Mouse (Mus musculus): Measurements from ENCODE around the gene Sec24a.
"Not testable (repeated sequence)": the region's sequence is repeated elsewhere in the genome, so short reads cannot be mapped to it uniquely, and the experiment has no call there.

Gene Sec24a

GRCm38 (mm10) chr11:51759941-51760657, 3.3 kb downstream of the Sec24a start:
- DNase-seq (ENCODE audit: low spot score in 2 of 2), result no peak

DNA sequence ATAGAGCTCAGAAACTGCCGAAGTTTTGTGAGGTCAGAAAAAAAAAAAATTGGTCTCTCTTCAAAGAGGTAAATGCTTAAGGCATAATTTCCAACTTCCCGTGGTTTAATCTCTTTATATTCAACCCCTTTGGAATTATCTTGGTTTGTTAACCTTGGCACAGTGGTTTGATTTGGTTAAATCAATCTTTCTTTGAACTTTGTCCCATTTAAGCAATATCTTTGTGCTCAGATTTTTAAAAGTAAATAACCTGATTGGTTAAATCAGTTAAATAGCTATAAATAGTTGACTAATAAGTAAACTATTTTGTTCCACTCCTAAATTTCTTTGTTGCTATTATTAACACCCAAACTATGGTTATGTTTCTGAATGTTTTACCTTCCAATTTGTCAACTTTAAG, 4.2 kb downstream of the Sec24a start:
- DNase-seq (ENCODE audit: low spot score in 2 of 2), result no peak

DNA sequence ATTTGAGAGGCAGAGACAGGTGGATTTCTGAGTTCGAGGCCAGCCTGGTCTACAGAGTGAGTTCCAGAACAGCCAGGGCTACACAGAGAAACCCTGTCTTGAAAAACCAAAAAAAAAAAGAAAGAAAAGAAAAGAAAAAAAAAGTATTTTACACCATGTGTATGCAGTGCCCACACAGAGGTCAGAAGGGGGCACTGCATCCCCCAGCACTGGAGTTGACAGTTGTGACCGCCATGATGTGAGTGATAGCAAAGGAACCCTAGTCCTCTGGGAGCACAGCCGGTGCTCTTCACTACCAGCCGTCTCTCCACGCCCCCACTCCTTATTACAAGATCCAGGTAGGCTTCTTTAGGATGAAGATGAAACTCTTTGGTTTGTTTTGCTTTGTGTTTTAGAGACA, 5.2 kb downstream of the Sec24a start:
- not testable (repeated sequence) for DNase-seq (ENCODE audit: low spot score in 2 of 2)

GRCm38 (mm10) chr11:51757625-51758024, 5.8 kb downstream of the Sec24a start:
- no peak for DNase-seq (ENCODE audit: low spot score in 2 of 2)

- DNase-seq (ENCODE audit: low spot score in 2 of 2), result no peak
Measured at GRCm38 (mm10) chr11:51757023-51757422, 6.4 kb downstream of the Sec24a start.

- peak; percentile 76 to 88 for DNase-seq (ENCODE audit: low spot score in 2 of 2)
Measured at GRCm38 (mm10) chr11:51756352-51756771, 7.1 kb downstream of the Sec24a start.

DNA sequence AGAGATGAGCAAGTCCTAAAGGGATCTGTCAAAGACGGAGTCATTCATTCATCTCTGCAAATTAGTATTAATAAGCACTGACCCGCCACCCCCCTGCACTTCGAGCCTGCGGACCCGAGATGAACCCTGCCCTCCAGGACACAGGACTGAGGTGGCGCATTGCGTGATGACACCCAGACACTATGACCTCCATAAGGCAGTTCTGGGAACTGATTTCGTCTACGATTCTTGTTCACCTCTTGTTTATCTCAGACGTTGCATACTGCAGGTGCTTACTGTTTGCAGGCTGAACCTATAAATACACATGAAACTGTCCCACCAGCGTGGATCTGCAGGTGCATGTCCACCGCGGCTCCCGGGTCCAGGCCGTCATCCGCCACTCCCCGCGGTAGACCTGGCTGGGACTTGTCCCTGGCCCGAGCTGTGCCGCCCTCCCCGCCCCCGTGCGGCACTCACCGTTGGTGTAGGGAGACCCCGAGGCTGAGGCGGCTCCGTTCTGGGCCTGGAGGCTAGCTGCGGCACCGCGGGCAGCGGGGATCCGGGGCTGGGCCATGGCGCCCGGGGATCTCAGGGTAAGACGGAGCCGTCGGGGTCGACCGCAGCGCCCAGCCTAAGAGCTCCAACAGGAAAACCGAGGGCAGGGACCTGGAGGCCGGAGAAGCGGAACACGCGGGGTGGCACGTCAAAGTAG, 7.7 kb downstream of the Sec24a start:
- no peak for DNase-seq (ENCODE audit: low spot score in 2 of 2)

GRCm38 (mm10) chr11:51751623-51752225, 11.7 kb downstream of the Sec24a start:
- not testable (repeated sequence) for DNase-seq (ENCODE audit: low spot score in 2 of 2)

DNA sequence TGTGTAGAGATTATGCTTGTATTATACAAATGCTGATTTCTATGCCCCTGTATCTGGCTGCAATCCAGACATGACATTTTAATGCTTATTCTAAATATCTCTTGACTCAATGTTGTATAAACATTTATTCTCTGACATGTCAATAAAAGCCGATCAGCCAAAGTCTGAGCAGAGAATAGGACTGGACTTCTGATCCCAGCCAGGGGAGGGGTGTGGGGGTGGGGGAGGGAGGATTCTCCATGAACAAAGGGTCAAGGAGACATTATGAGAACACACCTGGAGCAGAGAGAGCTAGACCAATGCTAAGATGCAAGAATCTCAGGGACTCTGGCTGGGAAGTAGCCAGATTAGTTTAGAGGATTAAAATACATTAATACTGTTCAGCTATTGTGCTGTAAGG, 17.3 kb downstream of the Sec24a start:
- DNase-seq (ENCODE audit: low spot score in 2 of 2), result no peak

DNA sequence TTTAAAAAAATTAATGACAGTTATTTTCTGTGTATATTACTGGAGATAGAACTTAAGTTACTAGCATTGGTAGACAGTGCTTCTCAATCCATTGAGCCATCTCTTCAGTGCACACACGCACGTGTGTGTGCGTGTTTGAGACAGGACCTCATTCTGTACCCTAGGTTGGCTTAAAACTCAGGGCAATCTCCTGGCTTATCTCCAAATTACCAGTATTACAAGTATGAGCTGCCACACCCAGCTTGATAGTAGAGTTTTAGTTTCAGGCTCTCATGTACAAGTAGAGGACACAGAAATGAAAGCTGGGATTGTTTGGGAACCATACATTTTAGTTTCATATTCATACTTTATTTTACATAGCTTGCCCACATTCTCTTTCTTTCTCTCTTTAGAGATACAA, 22.7 kb downstream of the Sec24a start:
- no peak for DNase-seq (ENCODE audit: low spot score in 2 of 2)

DNA sequence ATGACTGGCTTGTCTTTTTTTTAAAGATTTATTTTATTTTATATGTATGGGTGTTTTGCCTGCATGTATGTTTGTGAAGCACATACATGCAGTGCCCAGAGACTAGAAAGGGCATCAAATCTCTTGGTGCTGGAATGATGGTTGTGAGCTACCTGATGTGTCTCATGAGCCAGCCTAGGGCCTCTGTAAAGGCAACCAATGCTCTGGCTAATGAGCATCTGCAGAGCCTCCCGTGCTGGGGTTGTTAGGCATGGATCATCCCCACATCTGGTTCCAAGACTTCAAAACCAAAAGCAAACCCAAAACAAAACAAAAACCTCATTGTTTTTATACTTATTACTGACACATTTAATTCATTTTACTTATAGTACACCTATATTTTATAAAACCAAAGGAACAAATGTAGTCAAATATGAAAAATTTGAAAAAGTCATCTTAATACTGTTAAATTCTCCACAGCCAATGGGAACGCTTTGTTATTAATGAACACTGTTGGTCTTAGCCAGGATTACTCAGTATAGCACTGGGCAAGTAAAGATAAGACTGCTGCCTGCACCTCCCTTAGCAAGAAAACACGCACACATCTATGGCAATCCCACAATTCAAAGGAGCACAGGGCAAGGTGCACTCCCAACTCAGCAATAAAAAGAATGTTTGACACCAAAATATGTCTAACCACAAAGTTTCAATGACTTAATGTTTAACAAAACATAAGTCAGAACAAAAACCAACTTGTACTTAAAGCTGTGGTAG, 24.6 kb downstream of the Sec24a start:
- no peak for DNase-seq (ENCODE audit: low spot score in 2 of 2)

- DNase-seq (ENCODE audit: low spot score in 2 of 2), result not testable (repeated sequence)
Measured at GRCm38 (mm10) chr11:51734218-51734617, 29.2 kb downstream of the Sec24a start.

GRCm38 (mm10) chr11:51732883-51733282, 30.6 kb downstream of the Sec24a start:
- DNase-seq (ENCODE audit: low spot score in 2 of 2), result no peak

- no peak for DNase-seq (ENCODE audit: low spot score in 2 of 2)
Measured at GRCm38 (mm10) chr11:51721066-51721465, 42.4 kb downstream of the Sec24a start.

- DNase-seq (ENCODE audit: low spot score in 2 of 2), result no peak
Measured at GRCm38 (mm10) chr11:51707080-51707479, 56.4 kb downstream of the Sec24a start.

DNA sequence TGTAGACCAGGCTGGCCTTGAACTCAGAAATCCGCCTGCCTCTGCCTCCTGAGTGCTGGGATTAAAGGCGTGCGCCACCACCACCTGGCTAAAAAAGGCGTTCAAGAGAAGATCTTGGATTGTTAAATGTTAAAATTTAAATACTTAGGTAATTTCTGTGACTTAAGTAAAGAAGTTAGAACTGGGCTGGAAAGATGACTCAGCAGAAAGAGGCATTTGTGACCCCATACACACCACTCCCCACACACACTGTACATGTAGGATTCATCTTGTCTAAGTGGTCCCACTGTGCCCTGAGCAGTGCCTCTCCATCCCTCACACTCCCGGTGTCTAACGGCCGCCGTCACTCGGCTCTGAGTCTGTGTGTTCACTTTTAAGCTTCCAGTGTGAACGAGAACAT, 57.0 kb downstream of the Sec24a start:
- no peak for DNase-seq (ENCODE audit: low spot score in 2 of 2)

DNA sequence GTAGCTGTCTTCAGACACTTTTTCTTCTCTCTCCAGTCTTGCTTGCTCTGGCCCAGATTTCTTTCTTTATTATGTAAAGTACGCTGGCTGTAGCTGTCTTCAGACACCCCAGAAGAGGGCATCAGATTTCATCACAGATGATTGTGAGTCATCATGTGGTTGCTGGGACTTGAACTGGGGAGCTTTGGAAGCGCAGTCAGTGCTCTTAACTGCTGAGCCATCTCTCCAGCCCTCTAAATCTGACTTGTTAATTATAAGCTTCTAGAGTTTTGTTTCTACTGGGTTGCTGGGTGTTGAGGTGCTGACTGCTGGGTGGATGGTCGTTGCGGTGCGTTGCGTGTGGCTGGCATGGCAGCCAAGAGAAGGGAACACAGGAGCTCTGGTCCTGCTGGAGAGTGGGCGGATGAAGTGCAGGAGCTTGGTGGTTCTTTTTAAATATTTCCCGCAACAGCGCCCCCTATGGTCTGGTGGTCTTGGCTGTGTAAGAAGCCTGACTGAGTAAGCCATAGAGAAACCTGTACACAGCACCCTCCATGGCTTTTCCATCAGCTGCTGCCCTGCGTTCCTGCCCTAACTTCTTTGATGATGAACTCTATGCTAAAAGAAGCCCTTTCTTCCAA, 59.9 kb downstream of the Sec24a start:
- DNase-seq (ENCODE audit: low spot score in 2 of 2), result peak in 1 of 2 experiments; percentile 27

- no peak for DNase-seq (ENCODE audit: low spot score in 2 of 2)
Measured at GRCm38 (mm10) chr11:51702831-51703230, 60.6 kb downstream of the Sec24a start.

DNA sequence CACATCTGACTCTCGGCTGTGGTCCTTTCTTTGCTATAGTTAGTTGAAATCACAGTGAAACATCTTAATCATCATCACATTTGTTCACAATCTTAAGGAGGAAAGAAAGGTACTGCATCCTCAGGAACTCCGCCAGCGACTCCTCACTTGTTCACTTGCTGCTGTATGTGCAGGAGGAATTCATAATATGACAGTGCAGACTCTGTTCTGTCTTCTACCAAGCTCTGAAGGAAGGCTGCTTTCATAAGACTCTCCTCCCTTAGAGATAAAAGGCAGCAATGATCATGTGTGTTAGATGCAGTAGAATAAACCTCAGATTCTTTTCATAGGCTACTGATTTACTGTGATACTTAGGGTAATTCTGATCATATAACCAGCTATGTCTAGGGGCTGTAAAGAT, 68.5 kb downstream of the Sec24a start:
- no peak for DNase-seq (ENCODE audit: low spot score in 2 of 2)

- DNase-seq (ENCODE audit: low spot score in 2 of 2), result not testable (repeated sequence)
Measured at GRCm38 (mm10) chr11:51690597-51690996, 72.8 kb downstream of the Sec24a start.

GRCm38 (mm10) chr11:51689343-51689742, 74.1 kb downstream of the Sec24a start:
- no peak for DNase-seq (ENCODE audit: low spot score in 2 of 2)

Data from cerebellum, postnatal 4 days (tissue).